Mouse (Mus musculus): Measurements from ENCODE around the gene Pik3cb.

GRCm38 (mm10) chr9:99141171-99141570 is 750 bp upstream of the Pik3cb start:
- no peak for TF ChIP-seq CTCF (IDR thresholded peaks at IDR 0.05; ENCODE audit: low read depth)
- no peak for TF ChIP-seq EP300 (IDR thresholded peaks at IDR 0.05; ENCODE audit: low read depth)
